8 mouse cellular contexts compared by ENCODE assay signal in genomic region chr12:40223676-40224075, GRCm38 (mm10). TPM values are rescaled to one million over a fixed set of nuclear protein-coding genes. Genes with fewer than 3 reads are reported as not detected.
DNase-seq lines count a peak whose midpoint lies in the region; ATAC-seq and TF ChIP-seq lines count a peak whose summit lies in the region.

No protein-coding gene starts in this region.

- peaks cover 20% of the 10 kb centered on the region for H3K4me1 ChIP-seq in heart, embryonic 10.5 days
- peaks cover 10 to 13% of the 10 kb centered on the region in 2 experiments for H3K4me1 ChIP-seq in liver, embryonic 14.5 days (replicated peaks; ENCODE audit: control insufficient read depth in 2 of 2, insufficient read depth in 2 of 2, low read length in 1 of 2)

- 56% methylated on average over 10 of the region's 10 CpGs for WGBS in heart, embryonic 10.5 days
- 37% methylated on average over 10 of the region's 10 CpGs for WGBS in liver, embryonic 14.5 days (ENCODE audit: insufficient replicate concordance)

- H3K4me3 ChIP-seq in heart, embryonic 10.5 days, result peak overlapping the region; percentile 98
- H3K4me3 ChIP-seq in liver, embryonic 14.5 days (ENCODE audit: insufficient read depth in 1 of 2, low read depth in 2 of 2, low read length in 2 of 2), result peak overlapping the region; percentile 62 to 86

- H3K27me3 ChIP-seq in heart, embryonic 10.5 days (ENCODE audit: insufficient read depth, poor library complexity, severe bottlenecking), result no peaks in the 10 kb centered on the region
- no peaks in the 10 kb centered on the region for H3K27me3 ChIP-seq in liver, embryonic 14.5 days (ENCODE audit: control insufficient read depth, insufficient read depth, low read length)

- no peak for TF ChIP-seq EP300 in liver, embryonic 14.5 days (IDR thresholded peaks at IDR 0.05; ENCODE audit: low read depth)

- no peak for ATAC-seq in liver, embryonic 14.5 days (ENCODE audit: insufficient read depth)

- TF ChIP-seq CTCF in liver, embryonic 14.5 days (IDR thresholded peaks at IDR 0.05; ENCODE audit: low read depth), result no peak

- H3K9me3 ChIP-seq in heart, embryonic 10.5 days, result no peaks in the 10 kb centered on the region
- no peaks in the 10 kb centered on the region for H3K9me3 ChIP-seq in liver, embryonic 14.5 days (ENCODE audit: control insufficient read depth, low read length)

- DNase-seq in kidney, postnatal 14 days, result peak; percentile 12
- no peak for DNase-seq in kidney, postnatal 36 days
- peak; percentile 15 for DNase-seq in c-Kit-positive CD71-positive TER-119-negative erythroid progenitor cells, embryonic 14.5 days (ENCODE audit: low read depth)
- no peak for DNase-seq in heart, embryonic 10.5 days (ENCODE audit: low spot score)
- DNase-seq in liver, embryonic 14.5 days (ENCODE audit: low read depth in 3 of 3, low spot score in 3 of 3), result no peak
- no peak for DNase-seq in Muller cell, postnatal 12 days (ENCODE audit: inconsistent ontology term)
- DNase-seq in thymus, postnatal 0 days (ENCODE audit: low spot score), result no peak
- no peak for DNase-seq in urinary bladder, adult 2 months (ENCODE audit: low spot score)

- H3K9ac ChIP-seq in liver, embryonic 14.5 days (replicated peaks), result peak overlapping the region; percentile 66

- peak overlapping the region; percentile 82 for H3K4me2 ChIP-seq in liver, embryonic 14.5 days (ENCODE audit: low read depth)

- no peaks in the 10 kb centered on the region for H3K36me3 ChIP-seq in heart, embryonic 10.5 days
- H3K36me3 ChIP-seq in liver, embryonic 14.5 days (replicated peaks; ENCODE audit: control insufficient read depth, insufficient read depth, low read depth), result no peaks in the 10 kb centered on the region

- peak overlapping the region; percentile 99 for H3K27ac ChIP-seq in heart, embryonic 10.5 days
- peak overlapping the region; percentile 45 for H3K27ac ChIP-seq in liver, embryonic 14.5 days

RNA-seq across cellular contexts. Expression of gene Lsmem1, which starts 24.4 kb away (rescaled TPM):
- 11.5 and 20.7 TPM in 2 replicates for polyA plus RNA-seq in heart, embryonic 10.5 days (2016; fragmentation: Nextera tagmentation; extraction: Ambion mirVana)
- 0.02 TPM in 1 of 2 replicates, not detected in the other for polyA plus RNA-seq in liver, embryonic 14.5 days (2012; rRNA removed)
- not detected in 2 replicates for polyA plus RNA-seq in liver, embryonic 14.5 days (2014; fragmentation: Nextera tagmentation; extraction: Ambion mirVana)
- 5.2 and 5.9 TPM in 2 replicates for polyA plus RNA-seq in thymus, postnatal 0 days (2015; fragmentation: Nextera tagmentation; extraction: Ambion mirVana)
- 0.06 and 0.08 TPM in 2 replicates for polyA plus RNA-seq in urinary bladder, adult 2 months (2012; rRNA removed)

RNA-seq across cellular contexts. Expression of gene Ifrd1, which starts 24.6 kb away (rescaled TPM):
- 95.0 and 98.2 TPM in 2 replicates for polyA plus RNA-seq in heart, embryonic 10.5 days (2016; fragmentation: Nextera tagmentation; extraction: Ambion mirVana)
- 8.2 and 14.1 TPM in 2 replicates for polyA plus RNA-seq in liver, embryonic 14.5 days (2012; rRNA removed)
- 52.9 and 53.2 TPM in 2 replicates for polyA plus RNA-seq in liver, embryonic 14.5 days (2014; fragmentation: Nextera tagmentation; extraction: Ambion mirVana)
- 111 and 123 TPM in 2 replicates for polyA plus RNA-seq in thymus, postnatal 0 days (2015; fragmentation: Nextera tagmentation; extraction: Ambion mirVana)
- polyA plus RNA-seq in urinary bladder, adult 2 months (2012; rRNA removed), result 49.8 and 63.7 TPM in 2 replicates

Comparison
In these comparisons a context has a peak if more than half of its experiments do, and no peak if none do; other contexts are left out.
1. DNase-seq: peak in kidney, postnatal 14 days (single experiment) and c-Kit-positive CD71-positive TER-119-negative erythroid progenitor cells, embryonic 14.5 days (single experiment); none in kidney, postnatal 36 days (0 of 2), heart, embryonic 10.5 days (single experiment), liver, embryonic 14.5 days (0 of 3), Muller cell, postnatal 12 days (single experiment), thymus, postnatal 0 days (single experiment) and urinary bladder, adult 2 months (single experiment).